Mouse (Mus musculus) limb, embryonic 11.5 days (tissue): ENCODE measurements around the gene Plekhh3. TPM values are rescaled to one million over a fixed set of nuclear protein-coding genes. Genes with fewer than 3 reads are reported as not detected.

Source experiments
- ATAC-seq: fragments of 200-750 bp; cut with Nextera tagmentation; 2 replicates; pipeline ENCODE4 v1.8.0; 2017; ENCODE audit warnings: low read depth; ENCODE audit not compliant: insufficient number of reproducible peaks, low FRiP score, low TSS enrichment
- DNase-seq: peaks from one replicate; pipeline ENCODE4 v3.0.0-alpha.2; 2015; ENCODE audit warnings: low spot score
- H3K27ac ChIP-seq: fragments of 300-500 bp; sonication (generic); replicated peaks from 2 replicates; pipeline ENCODE4 v1.5.1; 2014; ENCODE audit warnings: low read depth, mild to moderate bottlenecking, low read length
- H3K27me3 ChIP-seq: fragments of 300-500 bp; sonication (generic); 2 replicates; pipeline ENCODE4 v1.6.1; 2014; ENCODE audit warnings: mild to moderate bottlenecking, low read length, mixed read lengths; ENCODE audit not compliant: control insufficient read depth, insufficient read depth
- H3K36me3 ChIP-seq: fragments of 300-500 bp; sonication (generic); 2 replicates; pipeline ENCODE4 v1.6.1; 2014; ENCODE audit warnings: mild to moderate bottlenecking, low read length, moderate library complexity, mixed read lengths; ENCODE audit not compliant: control insufficient read depth, insufficient read depth
- H3K4me1 ChIP-seq: fragments of 300-500 bp; sonication (generic); 2 replicates; pipeline ENCODE4 v1.6.1; 2014; ENCODE audit warnings: low read length, mixed read lengths; ENCODE audit not compliant: control insufficient read depth, insufficient read depth
- H3K4me2 ChIP-seq: fragments of 300-500 bp; sonication (generic); 2 replicates; pipeline ENCODE4 v1.6.1; 2014; ENCODE audit warnings: low read depth, mild to moderate bottlenecking, moderate library complexity; ENCODE audit not compliant: severe bottlenecking
- H3K4me3 ChIP-seq: fragments of 300-500 bp; sonication (generic); 2 replicates; pipeline ENCODE4 v1.5.1; 2014; ENCODE audit warnings: low read depth, low read length
- H3K9ac ChIP-seq: fragments of 300-500 bp; sonication (generic); 2 replicates; pipeline ENCODE4 v1.6.1; 2014; ENCODE audit warnings: mild to moderate bottlenecking, low read length
- H3K9me3 ChIP-seq: fragments of 300-500 bp; sonication (generic); 2 replicates; pipeline ENCODE4 v1.6.1; 2016; ENCODE audit warnings: low read length; ENCODE audit not compliant: control insufficient read depth
- WGBS: fragments of 180-500 bp; shearing (Covaris S2); extraction: QIAGEN DNeasy Blood & Tissue Kit; methylation state at CpG from one replicate; pipeline ENCODE4 v1.1.7; 2014; 5-methylcytosine and 5-hydroxymethylcytosine counted together
- polyA plus RNA-seq: library from polyadenylated mRNA; unstranded; fragments of >200 nt; fragmentation: Nextera tagmentation; extraction: Ambion mirVana; gene quantifications from 2 replicates; pipeline ENCODE4 v1.2.1, GENCODE M21; 2014

Plekhh3 gene
- polyA plus RNA-seq, 1 experiment from 2014 or later, result 4.1 TPM

- ATAC-seq, result no peak
- DNase-seq, result no peak
- Histone ChIP-seq H3K4me1 (peaks cover 15% of the 10 kb centered on the region), H3K36me3 (no peaks in the 10 kb centered on the region), H3K27me3 (no peaks in the 10 kb centered on the region), H3K27ac (no peak overlapping the region), H3K4me3 (no peak overlapping the region), H3K4me2 (no peak overlapping the region), H3K9ac (no peak overlapping the region), H3K9me3 (no peaks in the 10 kb centered on the region)
- WGBS, result 47% methylated on average over 8 of the region's 8 CpGs
These were observed 19.2 kb upstream of the Plekhh3 start for GRCm38 (mm10) chr11:101190181-101190912.

GRCm38 (mm10) chr11:101189495-101190180 lies 18.5 kb upstream of the Plekhh3 start:
- ATAC-seq, result peak; percentile 26; the same call in 1 of the 2 replicates
- Histone ChIP-seq H3K4me1 (peaks cover 15% of the 10 kb centered on the region), H3K27me3 (no peaks in the 10 kb centered on the region), H3K36me3 (no peaks in the 10 kb centered on the region), H3K9me3 (no peaks in the 10 kb centered on the region), H3K4me2 (no peak overlapping the region), H3K27ac (no peak overlapping the region; the same call in 1 of the 2 replicates), H3K9ac (no peak overlapping the region), H3K4me3 (no peak overlapping the region)
- WGBS, result 11% methylated on average over 6 of the region's 6 CpGs
- DNase-seq, result no peak

GRCm38 (mm10) chr11:101188166-101188805 lies 17.1 kb upstream of the Plekhh3 start:
- Histone ChIP-seq H3K4me3 (no peak overlapping the region), H3K36me3 (no peaks in the 10 kb centered on the region), H3K9me3 (no peaks in the 10 kb centered on the region), H3K4me2 (no peak overlapping the region), H3K27me3 (no peaks in the 10 kb centered on the region), H3K27ac (no peak overlapping the region; the same call in 1 of the 2 replicates), H3K4me1 (peaks cover 15% of the 10 kb centered on the region), H3K9ac (no peak overlapping the region)
- 86% methylated on average over 11 of the region's 11 CpGs for WGBS
- DNase-seq, result no peak
- ATAC-seq, result no peak

GRCm38 (mm10) chr11:101187541-101187940 lies 16.4 kb upstream of the Plekhh3 start:
- no peaks in the 10 kb centered on the region for H3K27me3 ChIP-seq
- DNase-seq (no peak), ATAC-seq (no peak)
- H3K36me3 ChIP-seq, result no peaks in the 10 kb centered on the region; the same call in 1 of the 2 replicates
- no peak overlapping the region for H3K4me2 ChIP-seq
- WGBS, result 91% methylated on average over 5 of the region's 5 CpGs
- H3K27ac ChIP-seq, result no peak overlapping the region
- H3K4me1 ChIP-seq, result peaks cover 15% of the 10 kb centered on the region
- H3K9ac ChIP-seq, result no peak overlapping the region
- no peak overlapping the region for H3K4me3 ChIP-seq
- no peaks in the 10 kb centered on the region for H3K9me3 ChIP-seq

- H3K4me1 ChIP-seq, result peaks cover 15% of the 10 kb centered on the region
- no peaks in the 10 kb centered on the region for H3K27me3 ChIP-seq
- no peak overlapping the region for H3K4me3 ChIP-seq
- no peaks in the 10 kb centered on the region; the same call in 1 of the 2 replicates for H3K36me3 ChIP-seq
- ATAC-seq, result no peak
- no peak overlapping the region for H3K9ac ChIP-seq
- 92% methylated on average over 27 of the region's 27 CpGs for WGBS
- no peak for DNase-seq
- H3K4me2 ChIP-seq, result no peak overlapping the region
- H3K9me3 ChIP-seq, result no peaks in the 10 kb centered on the region
- H3K27ac ChIP-seq, result no peak overlapping the region
These were observed 15.5 kb upstream of the Plekhh3 start for GRCm38 (mm10) chr11:101186526-101187247.

- no peaks in the 10 kb centered on the region for H3K9me3 ChIP-seq
- ATAC-seq, result no peak
- WGBS, result 93% methylated on average over 4 of the region's 4 CpGs
These were observed 14.3 kb upstream of the Plekhh3 start for GRCm38 (mm10) chr11:101185441-101185840.

GRCm38 (mm10) chr11:101184984-101185383 lies 13.8 kb upstream of the Plekhh3 start:
- no peaks in the 10 kb centered on the region; the same call in 1 of the 2 replicates for H3K36me3 ChIP-seq
- H3K4me1 ChIP-seq, result peaks cover 7% of the 10 kb centered on the region
- ATAC-seq, result no peak
- WGBS, result 86% methylated on average over 12 of the region's 12 CpGs
- H3K27me3 ChIP-seq, result no peaks in the 10 kb centered on the region
- H3K27ac ChIP-seq, result no peak overlapping the region
- H3K4me2 ChIP-seq, result no peak overlapping the region
- no peak overlapping the region for H3K4me3 ChIP-seq
- no peaks in the 10 kb centered on the region for H3K9me3 ChIP-seq
- no peak overlapping the region for H3K9ac ChIP-seq
- DNase-seq, result no peak

More at GRCm38 (mm10) chr11:101185441-101185840, 14.3 kb upstream of the Plekhh3 start:
- Histone ChIP-seq H3K27me3 (no peaks in the 10 kb centered on the region), H3K4me3 (no peak overlapping the region), H3K27ac (no peak overlapping the region), H3K4me2 (no peak overlapping the region), H3K9ac (no peak overlapping the region), H3K4me1 (peaks cover 11% of the 10 kb centered on the region), H3K36me3 (no peaks in the 10 kb centered on the region; the same call in 1 of the 2 replicates)
- DNase-seq, result no peak
